Mouse (Mus musculus) thymus, adult 2 months (tissue): ENCODE results near the gene Fam171a2.

ENCODE experiments used
- CTCF ChIP-seq: fragments of 200-500 bp; IDR thresholded peaks from 2 replicates; pipeline ENCODE4 v1.5.1; 2012; ENCODE audit warnings: mild to moderate bottlenecking, control low read depth, low read length, moderate library complexity, borderline replicate concordance; ENCODE audit not compliant: control insufficient read depth, poor library complexity, insufficient read depth; ENCODE audit errors: extremely low read depth
- POLR2A ChIP-seq: fragments of 200-500 bp; IDR thresholded peaks from 2 replicates; pipeline ENCODE4 v1.6.1; 2012; ENCODE audit warnings: mild to moderate bottlenecking, low read length, control low read depth, moderate library complexity; ENCODE audit not compliant: control insufficient read depth, poor library complexity, insufficient read depth; ENCODE audit errors: extremely low read depth

DNA sequence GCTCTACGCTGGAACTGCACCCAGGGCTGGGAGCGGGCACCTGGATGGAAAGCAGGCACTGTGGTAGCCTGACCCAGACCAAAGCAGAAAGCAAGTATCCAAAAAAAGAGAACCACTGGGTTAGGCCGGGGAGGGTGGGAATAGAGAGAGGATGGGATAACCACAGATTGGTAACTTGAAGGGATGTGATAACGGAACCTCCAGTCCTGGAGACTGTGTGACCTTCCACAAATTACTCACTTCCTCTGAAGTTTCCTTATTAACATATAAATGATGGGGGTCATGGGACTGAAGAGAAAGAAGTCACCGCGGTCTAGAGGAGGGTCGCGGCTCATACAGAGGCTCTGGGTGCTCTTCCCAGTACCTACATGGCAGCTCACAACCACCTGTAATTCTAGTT lies 7.2 kb downstream of the Fam171a2 start:
- TF ChIP-seq CTCF: no peak
- no peak for TF ChIP-seq POLR2A
